Mouse (Mus musculus) intestine, postnatal 0 days (tissue): ENCODE results near the gene Snx1. TPM values are rescaled to one million over a fixed set of nuclear protein-coding genes. Genes with fewer than 3 reads are reported as not detected.
A peak's percentile ranks its signal among the peaks of the same experiment; 100 is the strongest.

ENCODE experiments used
- ATAC-seq: fragments of 200-750 bp; cut with Nextera tagmentation; 2 replicates; pipeline ENCODE4 v1.8.0; 2017; ENCODE audit warnings: mild to moderate bottlenecking, moderate TSS enrichment, moderate library complexity
- H3K27ac ChIP-seq: fragments of 300-500 bp; sonication (generic); 2 replicates; pipeline ENCODE4 v1.5.1; 2014; ENCODE audit warnings: mild to moderate bottlenecking, low read depth, low read length, moderate library complexity
- H3K27me3 ChIP-seq: fragments of 300-500 bp; sonication (generic); replicated peaks from 2 replicates; pipeline ENCODE4 v1.6.1; 2014; ENCODE audit warnings: low read length, mixed read lengths; ENCODE audit not compliant: control insufficient read depth, insufficient read depth
- H3K36me3 ChIP-seq: fragments of 300-500 bp; sonication (generic); 2 replicates; pipeline ENCODE4 v1.6.1; 2014; ENCODE audit warnings: mild to moderate bottlenecking, moderate library complexity; ENCODE audit not compliant: control insufficient read depth, insufficient read depth
- H3K4me1 ChIP-seq: fragments of 300-500 bp; sonication (generic); replicated peaks from 2 replicates; pipeline ENCODE4 v1.6.1; 2014; ENCODE audit warnings: antibody characterized with exemption, low read length, mixed read lengths; ENCODE audit not compliant: control insufficient read depth, insufficient read depth
- H3K4me2 ChIP-seq: fragments of 300-500 bp; sonication (generic); replicated peaks from 2 replicates; pipeline ENCODE4 v1.6.1; 2014; ENCODE audit warnings: low read depth, mild to moderate bottlenecking, moderate library complexity
- H3K4me3 ChIP-seq: fragments of 300-500 bp; sonication (generic); 2 replicates; pipeline ENCODE4 v1.5.1; 2014; ENCODE audit warnings: low read depth, low read length
- H3K9ac ChIP-seq: fragments of 300-500 bp; sonication (generic); 2 replicates; pipeline ENCODE4 v1.6.1; 2014; ENCODE audit warnings: mild to moderate bottlenecking, low read depth, low read length
- H3K9me3 ChIP-seq: fragments of 300-500 bp; sonication (generic); 2 replicates; pipeline ENCODE4 v1.6.1; 2016; ENCODE audit warnings: mixed run types; ENCODE audit not compliant: control insufficient read depth
- CTCF ChIP-seq: sonication (generic); IDR thresholded peaks from 2 replicates; pipeline ENCODE4 v1.5.1; 2016; ENCODE audit warnings: low read depth, mild to moderate bottlenecking, control low read depth, antibody characterized with exemption, moderate library complexity
- WGBS: fragments of 180-500 bp; shearing (Covaris S2); extraction: QIAGEN DNeasy Blood & Tissue Kit; methylation state at CpG from one replicate; pipeline ENCODE4 v1.1.7; 2014; 5-methylcytosine and 5-hydroxymethylcytosine counted together
- polyA plus RNA-seq: library from polyadenylated mRNA; unstranded; fragments of >200 nt; fragmentation: Nextera tagmentation; extraction: Ambion mirVana; gene quantifications from 2 replicates; pipeline ENCODE4 v1.2.1, GENCODE M21; 2015

Snx1 gene
- polyA plus RNA-seq, 1 experiment from 2014 or later, result 122 TPM

GRCm38 (mm10) chr9:66090593-66091244, 35.7 kb downstream of the Snx1 start:
- no peak overlapping the region for H3K4me2 ChIP-seq
- peaks cover 84% of the 10 kb centered on the region for H3K36me3 ChIP-seq
- peak overlapping the region; percentile 96 for H3K27ac ChIP-seq
- no peaks in the 10 kb centered on the region for H3K9me3 ChIP-seq
- WGBS, result 85% methylated on average over 13 of the region's 13 CpGs
- ATAC-seq, result no peak
- no peak overlapping the region for H3K9ac ChIP-seq
- 0 out of 2 replicates have a peak, but pooled peaks cover 8% of the 10 kb centered on the region for H3K4me1 ChIP-seq
- no peak for TF ChIP-seq CTCF
- no peak overlapping the region for H3K4me3 ChIP-seq
- H3K27me3 ChIP-seq, result no peaks in the 10 kb centered on the region

- Histone ChIP-seq H3K9me3 (no peaks in the 10 kb centered on the region), H3K27me3 (no peaks in the 10 kb centered on the region), H3K4me1 (0 out of 2 replicates have a peak, but pooled peaks cover 6% of the 10 kb centered on the region), H3K4me2 (no peak overlapping the region), H3K27ac (no peak overlapping the region; the same call in 1 of the 2 replicates), H3K36me3 (peaks cover 61% of the 10 kb centered on the region), H3K9ac (no peak overlapping the region), H3K4me3 (no peak overlapping the region)
- peak; percentile 89 for TF ChIP-seq CTCF
- ATAC-seq, result 0 out of 2 replicates have a peak, but pooled peaks have one; percentile 9
- WGBS, result 32% methylated on average over 4 of the region's 4 CpGs
Observed at GRCm38 (mm10) chr9:66088411-66088810, 38.0 kb downstream of the Snx1 start.

DNA sequence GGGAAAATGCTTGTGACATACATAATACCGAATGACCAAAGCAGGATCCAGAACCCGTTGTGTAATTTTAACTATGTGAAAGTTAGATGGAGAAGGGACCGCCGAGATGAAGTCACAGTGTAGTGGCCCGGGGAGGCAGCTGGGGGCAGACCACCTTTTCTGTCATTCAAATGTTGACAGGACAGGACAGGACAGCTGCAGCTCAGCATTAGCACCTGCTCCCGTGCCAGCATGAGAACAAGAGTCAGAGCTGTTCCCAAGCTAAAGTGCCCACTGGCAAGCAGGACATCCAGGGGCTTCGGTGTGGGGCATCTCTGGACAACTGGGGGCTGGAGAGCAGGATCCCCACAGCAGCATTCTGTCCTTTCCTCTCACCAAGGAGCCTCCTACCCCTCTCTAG, 39.3 kb downstream of the Snx1 start:
- Histone ChIP-seq H3K27me3 (no peaks in the 10 kb centered on the region), H3K4me2 (no peak overlapping the region), H3K9ac (no peak overlapping the region), H3K9me3 (no peaks in the 10 kb centered on the region), H3K4me1 (0 out of 2 replicates have a peak, but pooled peaks cover 3% of the 10 kb centered on the region), H3K36me3 (peaks cover 50% of the 10 kb centered on the region), H3K4me3 (no peak overlapping the region), H3K27ac (no peak overlapping the region)
- no peak for TF ChIP-seq CTCF
- ATAC-seq, result no peak
- 96% methylated on average over 7 of the region's 7 CpGs for WGBS

DNA sequence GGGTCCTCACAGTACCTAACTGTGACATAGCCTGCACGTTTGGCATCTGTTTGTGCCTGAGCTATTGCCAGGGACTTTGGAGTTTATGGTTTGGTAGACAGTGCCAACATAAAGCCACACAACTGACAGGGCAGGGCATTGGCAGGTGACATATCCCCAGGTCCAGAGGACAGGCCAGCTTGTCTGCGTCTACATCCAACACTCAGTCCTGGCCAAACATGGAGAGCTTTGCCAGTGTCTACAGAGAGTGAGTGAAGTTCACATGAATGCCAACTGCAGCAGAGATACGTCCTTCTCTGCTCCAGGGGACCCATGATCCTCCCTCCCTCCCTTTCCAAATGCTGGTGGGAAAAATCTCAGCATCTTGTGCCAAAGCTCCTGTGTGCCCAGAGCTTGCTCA, 42.2 kb downstream of the Snx1 start:
- Histone ChIP-seq H3K4me2 (no peak overlapping the region), H3K9ac (no peak overlapping the region), H3K4me3 (no peak overlapping the region), H3K36me3 (peaks cover 28% of the 10 kb centered on the region), H3K27ac (no peak overlapping the region), H3K27me3 (no peaks in the 10 kb centered on the region), H3K4me1 (0 out of 2 replicates have a peak, but pooled peaks cover 2% of the 10 kb centered on the region), H3K9me3 (no peaks in the 10 kb centered on the region)
- TF ChIP-seq CTCF, result no peak
- 94% methylated on average over 3 of the region's 3 CpGs for WGBS
- ATAC-seq, result no peak

DNA sequence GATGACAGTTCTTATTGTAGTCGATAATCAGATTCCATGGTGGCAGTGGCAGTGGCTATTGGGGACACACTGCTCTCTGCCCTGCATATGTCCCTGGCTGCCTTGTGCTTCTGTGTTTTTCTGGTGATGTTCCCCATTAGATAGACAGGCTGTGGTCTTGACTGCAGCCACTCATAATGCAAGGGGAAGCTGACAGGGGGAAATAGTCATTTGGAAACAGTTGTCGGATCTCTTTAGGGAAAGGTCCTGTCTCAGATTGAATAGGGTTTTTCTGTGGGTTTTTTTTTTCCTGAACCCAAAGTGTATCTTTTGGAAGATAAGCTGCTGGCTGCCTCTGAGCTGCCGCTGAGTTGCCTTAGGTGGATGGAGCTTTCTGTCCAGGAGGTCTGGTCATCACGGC, 44.4 kb downstream of the Snx1 start:
- Histone ChIP-seq H3K9me3 (no peaks in the 10 kb centered on the region), H3K4me2 (no peak overlapping the region), H3K27ac (no peak overlapping the region), H3K36me3 (peaks cover 6% of the 10 kb centered on the region), H3K9ac (no peak overlapping the region), H3K27me3 (no peaks in the 10 kb centered on the region), H3K4me1 (0 out of 2 replicates have a peak, but pooled peaks cover 2% of the 10 kb centered on the region), H3K4me3 (no peak overlapping the region)
- WGBS, result 55% methylated on average over 4 of the region's 4 CpGs
- no peak for TF ChIP-seq CTCF
- no peak for ATAC-seq

GRCm38 (mm10) chr9:66080804-66081459, 45.5 kb downstream of the Snx1 start:
- no peaks in the 10 kb centered on the region for H3K36me3 ChIP-seq
- TF ChIP-seq CTCF, result no peak
- 60% methylated on average over 3 of the region's 3 CpGs for WGBS
- no peak overlapping the region for H3K27ac ChIP-seq
- ATAC-seq, result no peak
- no peak overlapping the region for H3K4me2 ChIP-seq
- no peaks in the 10 kb centered on the region for H3K9me3 ChIP-seq
- H3K4me1 ChIP-seq, result 0 out of 2 replicates have a peak, but pooled peaks cover 2% of the 10 kb centered on the region
- no peak overlapping the region for H3K4me3 ChIP-seq
- no peaks in the 10 kb centered on the region for H3K27me3 ChIP-seq
- no peak overlapping the region for H3K9ac ChIP-seq
